Mouse (Mus musculus) erythroblast, embryonic 14.5 days (primary cell): Measurements from ENCODE around the gene Scamp4.

Experiments
- GATA1 ChIP-seq: IDR thresholded peaks from 2 replicates; pipeline ENCODE4 v1.6.1; 2012; ENCODE audit warnings: low read length, inconsistent platforms, mixed read lengths
- TAL1 ChIP-seq: IDR thresholded peaks from 3 replicates; pipeline ENCODE4 v1.6.1; 2012; ENCODE audit warnings: low read length, inconsistent platforms, mixed read lengths

DNA sequence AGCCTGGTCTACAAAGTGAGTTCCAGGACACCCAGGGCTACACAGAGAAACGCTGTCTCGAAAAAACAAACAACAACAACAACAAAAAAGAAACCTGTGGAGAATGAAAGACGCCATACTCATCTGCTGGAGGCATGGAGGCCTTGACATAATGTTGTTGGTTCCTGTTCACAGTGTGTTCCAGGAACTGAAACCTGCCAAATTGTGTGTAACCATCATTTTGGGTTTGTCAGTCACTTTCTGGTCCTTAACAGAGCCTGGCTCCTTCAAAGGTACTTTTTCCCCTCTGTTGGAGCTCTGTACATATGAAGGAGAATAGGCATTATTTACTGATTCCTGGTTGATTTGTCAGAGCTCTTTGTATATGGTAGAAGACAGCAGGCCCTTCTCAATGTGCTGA, 9.2 kb downstream of the Scamp4 start:
- TF ChIP-seq GATA1 = no peak
- no peak for TF ChIP-seq TAL1
